Mouse (Mus musculus) CH12.LX (cell line): ENCODE data around the gene Fgfr1op.
"Not testable (repeated sequence)": the region's sequence is repeated elsewhere in the genome, so short reads cannot be mapped to it uniquely, and the experiment has no call there.

Source experiments
- CHD2 ChIP-seq: IDR thresholded peaks from 2 replicates; pipeline ENCODE4 v1.6.1; 2011; ENCODE audit warnings: low read length, improper control_type of control experiment
- CTCF ChIP-seq, 2 experiments: IDR thresholded peaks in 1 of 2; conservative IDR thresholded peaks in 1 of 2; 2 replicates each; pipeline ENCODE4 v1.5.1; 2011 to 2012; ENCODE audit warnings: low read depth in 2 of 2, low read length in 2 of 2, improper control_type of control experiment in 1 of 2, inconsistent platforms in 1 of 2, mild to moderate bottlenecking in 1 of 2, moderate library complexity in 1 of 2
- EP300 ChIP-seq: IDR thresholded peaks from 2 replicates; pipeline ENCODE4 v1.6.1; 2011; ENCODE audit warnings: low read length, improper control_type of control experiment
- ETS1 ChIP-seq: conservative IDR thresholded peaks from 2 replicates; pipeline ENCODE4 v1.6.1; 2012; ENCODE audit warnings: low read depth, mild to moderate bottlenecking, inconsistent platforms, low read length, improper control_type of control experiment, moderate library complexity
- JUND ChIP-seq: conservative IDR thresholded peaks from 2 replicates; pipeline ENCODE4 v1.6.1; 2011; ENCODE audit warnings: low read depth, low read length, improper control_type of control experiment
- MEF2A ChIP-seq: IDR thresholded peaks from 2 replicates; pipeline ENCODE4 v1.6.1; 2014; ENCODE audit warnings: low read depth, mild to moderate bottlenecking, inconsistent platforms, low read length, improper control_type of control experiment, borderline replicate concordance
- MYC ChIP-seq: IDR thresholded peaks from 2 replicates; pipeline ENCODE4 v1.6.1; 2011; ENCODE audit warnings: low read depth, mild to moderate bottlenecking, improper control_type of control experiment, low read length
- POLR2A ChIP-seq: IDR thresholded peaks from 2 replicates; pipeline ENCODE4 v1.6.1; 2011; ENCODE audit warnings: low read depth, mild to moderate bottlenecking, improper control_type of control experiment, low read length
- TBP ChIP-seq: conservative IDR thresholded peaks from 2 replicates; pipeline ENCODE4 v1.6.1; 2011; ENCODE audit warnings: low read depth, low read length, improper control_type of control experiment

DNA sequence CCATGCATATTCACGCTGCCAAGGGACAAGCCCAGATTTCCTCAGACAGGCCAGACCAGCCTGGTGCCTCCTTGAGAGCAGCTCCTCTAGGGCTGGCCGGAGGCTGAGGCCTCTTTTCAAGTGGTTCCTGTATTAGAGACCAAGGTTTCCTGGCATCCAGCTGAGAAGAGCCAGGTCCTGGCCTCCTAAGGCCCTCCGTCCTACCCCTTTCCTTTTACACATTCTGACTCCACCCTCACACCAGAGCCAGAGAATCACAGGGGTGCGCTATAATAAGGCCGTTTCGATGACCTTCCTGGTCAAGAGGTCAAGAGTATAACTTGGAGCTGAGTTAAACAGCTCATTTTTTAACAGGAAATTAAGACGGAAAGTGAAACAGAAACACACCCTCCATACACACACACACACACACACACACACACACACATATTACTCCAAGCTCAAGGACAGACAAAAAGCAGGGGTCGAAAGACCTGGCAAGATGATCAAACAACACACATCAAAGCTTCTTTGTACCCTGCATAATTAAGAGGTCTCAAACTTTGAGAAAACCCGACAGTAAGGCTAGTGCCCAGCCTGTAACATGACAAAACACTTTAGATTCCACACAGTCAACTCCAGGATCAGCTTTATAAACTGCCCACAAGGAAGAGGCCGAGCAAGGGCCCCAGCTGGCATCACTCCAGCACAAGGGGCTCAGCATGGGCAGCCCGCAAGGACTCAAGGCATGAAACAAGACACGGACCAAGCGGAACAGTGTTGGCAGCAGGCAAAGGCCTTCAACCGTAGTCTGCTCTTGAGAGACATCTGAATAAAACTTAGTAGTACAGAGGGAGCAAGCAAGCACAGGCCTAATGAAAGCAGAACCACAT, 21.3 kb upstream of the Fgfr1op start:
- TF ChIP-seq CHD2; CTCF (conservative IDR thresholded peaks at IDR 0.05 in 1 of 2, IDR thresholded peaks at IDR 0.05 in 1 of 2; ENCODE audit: low read depth in 2 of 2, low read length in 2 of 2); TBP; EP300; POLR2A; MYC; MEF2A; JUND; ETS1: not testable (repeated sequence)
